Mouse (Mus musculus) thymus, adult 2 months (tissue): Measurements from ENCODE around the gene Pdzd7.

ENCODE experiments used
- CTCF ChIP-seq: fragments of 200-500 bp; IDR thresholded peaks from 2 replicates; pipeline ENCODE4 v1.5.1; 2012; ENCODE audit warnings: mild to moderate bottlenecking, control low read depth, low read length, moderate library complexity, borderline replicate concordance; ENCODE audit not compliant: control insufficient read depth, poor library complexity, insufficient read depth; ENCODE audit errors: extremely low read depth
- POLR2A ChIP-seq: fragments of 200-500 bp; IDR thresholded peaks from 2 replicates; pipeline ENCODE4 v1.6.1; 2012; ENCODE audit warnings: mild to moderate bottlenecking, low read length, control low read depth, moderate library complexity; ENCODE audit not compliant: control insufficient read depth, poor library complexity, insufficient read depth; ENCODE audit errors: extremely low read depth

DNA sequence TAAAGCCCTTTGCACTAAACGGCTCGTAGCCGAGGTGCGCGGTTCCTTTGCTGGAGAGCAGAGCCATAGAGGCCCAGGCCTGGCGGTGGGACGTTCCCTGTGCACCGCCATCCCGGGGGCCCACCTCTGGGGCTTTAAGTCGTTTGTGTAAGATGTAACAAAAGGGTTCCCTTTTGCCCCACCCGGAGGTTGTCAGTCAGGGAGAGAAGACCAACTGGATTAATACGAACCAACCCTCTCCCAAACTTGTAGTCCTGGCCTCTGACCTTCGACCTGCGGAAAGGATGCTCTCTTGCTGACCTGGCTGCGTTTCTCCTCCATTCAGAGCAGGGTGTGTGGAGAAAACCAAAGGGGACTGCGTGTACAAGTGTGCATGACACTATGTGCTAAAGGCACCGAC lies 35.2 kb upstream of the Pdzd7 start:
- no peak for TF ChIP-seq POLR2A
- no peak; the same call in 1 of the 2 replicates for TF ChIP-seq CTCF
